ENCODE assay signal across 28 mouse cellular contexts in the genomic region with DNA sequence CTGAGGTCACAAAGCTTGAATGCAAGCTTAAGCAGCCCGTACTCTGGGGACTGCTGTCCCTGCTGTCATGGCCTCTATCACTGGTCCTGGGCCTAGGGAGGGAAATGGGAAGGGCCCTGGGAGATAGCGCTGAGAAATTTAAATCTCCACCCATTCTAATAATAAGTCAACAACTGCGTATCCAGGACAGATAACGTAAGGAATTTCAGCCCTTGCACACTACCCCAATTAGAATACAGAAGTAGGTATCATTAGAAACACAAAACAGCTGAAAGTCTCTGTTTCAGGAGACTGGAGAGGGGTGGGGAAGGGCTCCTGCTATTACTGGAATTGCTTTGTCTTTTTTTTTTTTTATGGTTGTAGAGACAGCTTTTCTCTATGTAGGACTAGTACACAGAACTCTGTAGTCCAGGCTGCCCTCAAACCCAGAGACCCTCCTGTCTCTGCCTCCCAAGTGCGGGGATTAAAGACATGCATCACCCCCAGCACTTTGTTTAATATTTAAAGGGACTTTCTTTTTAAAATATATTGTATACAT. TPM values are rescaled to one million over a fixed set of nuclear protein-coding genes. Genes with fewer than 3 reads are reported as not detected.
A peak's percentile ranks its signal among the peaks of the same experiment; 100 is the strongest.
DNase-seq lines count a peak whose midpoint lies in the region; ATAC-seq and TF ChIP-seq lines count a peak whose summit lies in the region.
"Had no signal": no experiment of that assay in that cellular context is flagged by ENCODE, and none has a peak within 500 bp of the region (broad histone marks: within the 10 kb centered on the region; RNA-seq: fewer than 3 reads in every experiment).

No protein-coding gene starts in this region.

- H3K36me3 ChIP-seq in intestine, embryonic 14.5 days (ENCODE audit: control insufficient read depth, insufficient read depth, low read length), result no peaks in the 10 kb centered on the region
- H3K36me3 ChIP-seq in intestine, postnatal 0 days (ENCODE audit: control insufficient read depth, insufficient read depth), result no peaks in the 10 kb centered on the region
- peaks cover 5% of the 10 kb centered on the region; the same call in 1 of the 2 replicates for H3K36me3 ChIP-seq in ES-E14 (ENCODE audit: control insufficient read depth, insufficient read depth, low read length, poor library complexity, severe bottlenecking)
- H3K36me3 ChIP-seq: embryonic facial prominence, embryonic 13.5 days; embryonic facial prominence, embryonic 15.5 days; forebrain, embryonic 10.5 days; forebrain, embryonic 12.5 days had no signal

- 76% methylated on average over 5 of the region's 5 CpGs for WGBS in intestine, embryonic 14.5 days
- 61% methylated on average over 5 of the region's 5 CpGs for WGBS in intestine, postnatal 0 days

- H3K27me3 ChIP-seq in intestine, embryonic 14.5 days (replicated peaks; ENCODE audit: control insufficient read depth, insufficient read depth, low read length), result no peaks in the 10 kb centered on the region
- no peaks in the 10 kb centered on the region for H3K27me3 ChIP-seq in intestine, postnatal 0 days (replicated peaks; ENCODE audit: control insufficient read depth, insufficient read depth, low read length)
- H3K27me3 ChIP-seq: CH12.LX; embryonic facial prominence, embryonic 13.5 days; embryonic facial prominence, embryonic 15.5 days; forebrain, embryonic 12.5 days had no signal

- H3K4me3 ChIP-seq in intestine, embryonic 14.5 days (ENCODE audit: low read depth, low read length), result no peak overlapping the region
- H3K4me3 ChIP-seq in intestine, postnatal 0 days (ENCODE audit: low read depth, low read length), result no peak overlapping the region
- H3K4me3 ChIP-seq in ES-E14 (ENCODE audit: insufficient read depth in 1 of 2, low read depth in 1 of 2, low read length in 2 of 2, poor library complexity in 1 of 2, severe bottlenecking in 1 of 2), result no peak overlapping the region
- H3K4me3 ChIP-seq: embryonic facial prominence, embryonic 13.5 days; embryonic facial prominence, embryonic 15.5 days; erythroblast, embryonic 14.5 days; forebrain, embryonic 10.5 days; forebrain, embryonic 12.5 days had no signal

- no peak overlapping the region for H3K27ac ChIP-seq in intestine, embryonic 14.5 days (ENCODE audit: low read depth)
- no peak overlapping the region for H3K27ac ChIP-seq in intestine, postnatal 0 days (ENCODE audit: low read depth, low read length)
- peak overlapping the region; percentile 70 for H3K27ac ChIP-seq in ES-E14 (ENCODE audit: insufficient read depth, low read depth, low read length, poor library complexity, severe bottlenecking)
- H3K27ac ChIP-seq: embryonic facial prominence, embryonic 13.5 days; embryonic facial prominence, embryonic 15.5 days; forebrain, embryonic 10.5 days; forebrain, embryonic 12.5 days had no signal

- H3K4me2 ChIP-seq in intestine, embryonic 14.5 days (ENCODE audit: low read length), result no peak overlapping the region
- H3K4me2 ChIP-seq in intestine, postnatal 0 days (replicated peaks; ENCODE audit: low read depth), result no peak overlapping the region
- H3K4me2 ChIP-seq: embryonic facial prominence, embryonic 13.5 days; embryonic facial prominence, embryonic 15.5 days; forebrain, embryonic 12.5 days had no signal

- in situ Hi-C loops in ES-E14 (cut with MboI; ENCODE audit: low sequenced_read_pairs in 2 of 2, unreplicated experiment in 2 of 2), result no loop called here

- H3K9me3 ChIP-seq in intestine, embryonic 14.5 days (ENCODE audit: control insufficient read depth, low read length), result no peaks in the 10 kb centered on the region
- H3K9me3 ChIP-seq in intestine, postnatal 0 days (ENCODE audit: control insufficient read depth), result no peaks in the 10 kb centered on the region
- no peaks in the 10 kb centered on the region for H3K9me3 ChIP-seq in ES-E14 (ENCODE audit: control insufficient read depth, insufficient read depth, low read depth, low read length)
- H3K9me3 ChIP-seq: embryonic facial prominence, embryonic 13.5 days; embryonic facial prominence, embryonic 15.5 days; forebrain, embryonic 12.5 days had no signal

- no peak for ATAC-seq in intestine, embryonic 14.5 days (replicated peaks; ENCODE audit: low FRiP score, low TSS enrichment, low read depth)
- ATAC-seq in intestine, postnatal 0 days, result no peak
- ATAC-seq: CD4-positive, CD25-positive, alpha-beta regulatory T cell, adult 4 months; forebrain, embryonic 14.5 days; forebrain, embryonic 16.5 days had no signal

- peak; percentile 38 for DNase-seq in intestine, embryonic 14.5 days (ENCODE audit: low spot score)
- DNase-seq in ES-E14 (ENCODE audit: low read depth, low spot score) (no peak), ZHBTc4 (ENCODE audit: low read depth, low spot score) (peak; percentile 82)
- no peak for DNase-seq in spleen, postnatal 14 days (ENCODE audit: low spot score in 2 of 2)
- no peak for DNase-seq in thymus, postnatal 4 days
- DNase-seq: adrenal gland, adult 2 months; adrenal gland, postnatal 10 days; adrenal gland, postnatal 25 days; B cell, adult 2 months; cerebellum, adult 11 months; cerebellum, adult 18-20 months; cerebellum, adult 8-10 months; cerebellum, adult 9-11 months; cerebellum, postnatal 14 days; cerebellum, postnatal 36 days; embryo, embryonic 11 days had no signal

- TF ChIP-seq CTCF in intestine, postnatal 0 days (IDR thresholded peaks at IDR 0.05; ENCODE audit: low read depth), result no peak

- H3K9ac ChIP-seq in intestine, embryonic 14.5 days (ENCODE audit: low read length), result no peak overlapping the region
- no peak overlapping the region for H3K9ac ChIP-seq in intestine, postnatal 0 days (ENCODE audit: low read depth, low read length)
- peak overlapping the region; percentile 49; the same call in 1 of the 2 replicates for H3K9ac ChIP-seq in ES-E14 (ENCODE audit: insufficient read depth, low read depth, low read length, poor library complexity, severe bottlenecking)
- H3K9ac ChIP-seq: embryonic facial prominence, embryonic 13.5 days; embryonic facial prominence, embryonic 15.5 days; forebrain, embryonic 12.5 days had no signal

- H3K4me1 ChIP-seq in intestine, embryonic 14.5 days (replicated peaks; ENCODE audit: control insufficient read depth, insufficient read depth, low read length), result no peaks in the 10 kb centered on the region
- H3K4me1 ChIP-seq in intestine, postnatal 0 days (replicated peaks; ENCODE audit: control insufficient read depth, insufficient read depth, low read length), result no peaks in the 10 kb centered on the region
- peaks cover 5 to 18% of the 10 kb centered on the region in 2 experiments; a peak in 3 of 4 replicates for H3K4me1 ChIP-seq in ES-E14 (ENCODE audit: control insufficient read depth in 2 of 2, insufficient read depth in 2 of 2, low read length in 2 of 2, poor library complexity in 1 of 2)
- H3K4me1 ChIP-seq: embryonic facial prominence, embryonic 13.5 days; embryonic facial prominence, embryonic 15.5 days had no signal

TF ChIP-seq in ES-E14, 5 proteins besides CTCF, POLR2A, EP300 and RAD21:
- TF ChIP-seq ZNF384 (IDR thresholded peaks at IDR 0.05; ENCODE audit: low read depth, low read length), result peak; percentile 92
- TF ChIP-seq ZC3H11A (IDR thresholded peaks at IDR 0.05; ENCODE audit: borderline replicate concordance, low read depth, low read length), result no peak
TF ChIP-seq in ES-E14: peak in this region for 1.

RNA-seq across cellular contexts. Expression of gene Lgi1, which starts 56.4 kb away (rescaled TPM):
- polyA plus RNA-seq in intestine, embryonic 14.5 days (2014; fragmentation: Nextera tagmentation; extraction: Ambion mirVana), result 0.31 and 0.42 TPM in 2 replicates
- polyA plus RNA-seq in intestine, postnatal 0 days (2015; fragmentation: Nextera tagmentation; extraction: Ambion mirVana), result 0.76 and 0.91 TPM in 2 replicates
- total RNA-seq in ES-E14 (2012; rRNA removed), result 0.18 and 0.53 TPM in 2 replicates
- total RNA-seq: common myeloid progenitor, adult 5-6 weeks; MEL had no signal
- polyA plus RNA-seq: erythroblast, embryonic 14.5 days had no signal

Comparison
In these comparisons a context has a peak if more than half of its experiments do, and no peak if none do; other contexts are left out.
1. DNase-seq: peak in intestine, embryonic 14.5 days (single experiment) and ZHBTc4 (single experiment); none in ES-E14 (single experiment), spleen, postnatal 14 days (0 of 2) and thymus, postnatal 4 days (single experiment).